Mouse (Mus musculus) midbrain, embryonic 10.5 days (tissue): ENCODE measurements around the gene Zcchc2. TPM values are rescaled to one million over a fixed set of nuclear protein-coding genes. Genes with fewer than 3 reads are reported as not detected.
A peak's percentile ranks its signal among the peaks of the same experiment; 100 is the strongest.

ENCODE experiments used
- DNase-seq: peaks from one replicate; pipeline ENCODE4 v3.0.0-alpha.2; 2017; ENCODE audit warnings: low spot score
- H3K27ac ChIP-seq: fragments of 300-500 bp; sonication (generic); replicated peaks from 2 replicates; pipeline ENCODE4 v1.5.1; 2016; ENCODE audit warnings: mild to moderate bottlenecking
- H3K27me3 ChIP-seq: fragments of 300-500 bp; sonication (generic); 2 replicates; pipeline ENCODE4 v1.6.1; 2016; ENCODE audit warnings: low read depth, mild to moderate bottlenecking; ENCODE audit not compliant: poor library complexity, severe bottlenecking
- H3K36me3 ChIP-seq: fragments of 300-500 bp; sonication (generic); 2 replicates; pipeline ENCODE4 v1.6.1; 2016; ENCODE audit warnings: mild to moderate bottlenecking, moderate library complexity
- H3K4me1 ChIP-seq: fragments of 300-500 bp; sonication (generic); 2 replicates; pipeline ENCODE4 v1.6.1; 2016
- H3K4me3 ChIP-seq: fragments of 300-500 bp; sonication (generic); 2 replicates; pipeline ENCODE4 v1.5.1; 2016; ENCODE audit warnings: mild to moderate bottlenecking, moderate library complexity
- H3K9me3 ChIP-seq: fragments of 300-500 bp; sonication (generic); replicated peaks from 2 replicates; pipeline ENCODE4 v1.6.1; 2016; ENCODE audit warnings: mild to moderate bottlenecking
- WGBS: fragments of 180-500 bp; shearing (Covaris S2); methylation state at CpG from one replicate; pipeline ENCODE4 v1.1.7; 2016; 5-methylcytosine and 5-hydroxymethylcytosine counted together
- polyA plus RNA-seq: library from polyadenylated mRNA; unstranded; fragments of >200 nt; fragmentation: Nextera tagmentation; extraction: Ambion mirVana; gene quantifications from 2 replicates; pipeline ENCODE4 v1.2.1, GENCODE M21; 2016

The Zcchc2 gene
- polyA plus RNA-seq, 1 experiment from 2014 or later: 1.7 TPM

GRCm38 (mm10) chr1:106029769-106030168 lies 39.6 kb downstream of the Zcchc2 start:
- H3K4me3 ChIP-seq: no peak overlapping the region
- H3K27me3 ChIP-seq: no peaks in the 10 kb centered on the region
- peaks cover 3% of the 10 kb centered on the region for H3K4me1 ChIP-seq
- H3K27ac ChIP-seq: no peak overlapping the region
- peaks cover 48% of the 10 kb centered on the region for H3K36me3 ChIP-seq
- no peaks in the 10 kb centered on the region for H3K9me3 ChIP-seq
- no peak for DNase-seq
- WGBS: 96% methylated on average over 15 of the region's 15 CpGs

DNA sequence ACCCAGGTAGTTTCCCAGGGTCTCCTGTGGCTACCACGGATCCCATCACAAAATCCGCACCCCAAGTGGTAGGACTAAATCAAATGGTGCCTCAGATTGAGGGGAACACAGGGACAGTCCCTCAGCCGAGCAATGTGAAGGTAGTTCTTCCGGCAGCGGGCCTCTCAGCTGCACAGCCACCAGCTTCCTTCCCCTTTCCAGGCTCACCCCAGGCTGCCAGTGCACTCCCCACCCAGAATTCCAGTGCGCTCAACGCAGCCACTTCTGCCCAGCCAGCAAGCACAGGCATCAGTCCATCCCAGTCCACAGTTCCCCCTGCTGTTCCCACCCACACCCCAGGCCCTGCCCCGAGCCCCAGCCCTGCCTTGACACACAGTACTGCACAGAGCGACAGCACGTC lies 40.1 kb downstream of the Zcchc2 start:
- Histone ChIP-seq H3K27me3 (no peaks in the 10 kb centered on the region), H3K4me3 (no peak overlapping the region), H3K27ac (no peak overlapping the region), H3K9me3 (no peaks in the 10 kb centered on the region), H3K4me1 (peaks cover 9% of the 10 kb centered on the region), H3K36me3 (peaks cover 48% of the 10 kb centered on the region)
- DNase-seq: no peak
- WGBS: 92% methylated on average over 10 of the region's 10 CpGs

DNA sequence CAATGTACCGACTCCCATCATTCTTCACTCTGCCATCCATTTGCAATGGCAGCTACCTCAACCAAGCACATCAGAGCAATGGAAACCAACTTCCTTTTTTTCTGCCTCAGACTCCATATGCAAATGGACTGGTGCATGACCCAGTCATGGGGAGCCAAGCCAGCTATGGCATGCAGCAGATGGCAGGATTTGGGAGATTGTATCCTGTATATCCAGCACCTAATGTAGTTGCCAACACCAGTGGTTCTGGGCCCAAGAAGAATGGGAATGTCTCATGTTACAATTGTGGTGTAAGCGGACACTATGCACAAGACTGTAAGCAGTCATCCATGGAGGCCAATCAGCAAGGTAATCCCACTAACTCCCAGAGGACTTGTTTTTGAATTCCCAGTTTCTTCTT lies 40.7 kb downstream of the Zcchc2 start:
- Histone ChIP-seq H3K9me3 (no peaks in the 10 kb centered on the region), H3K27me3 (no peaks in the 10 kb centered on the region), H3K27ac (no peak overlapping the region), H3K4me1 (peaks cover 14% of the 10 kb centered on the region), H3K4me3 (no peak overlapping the region), H3K36me3 (peaks cover 48% of the 10 kb centered on the region)
- no peak for DNase-seq
- 88% methylated on average over 2 of the region's 2 CpGs for WGBS

DNA sequence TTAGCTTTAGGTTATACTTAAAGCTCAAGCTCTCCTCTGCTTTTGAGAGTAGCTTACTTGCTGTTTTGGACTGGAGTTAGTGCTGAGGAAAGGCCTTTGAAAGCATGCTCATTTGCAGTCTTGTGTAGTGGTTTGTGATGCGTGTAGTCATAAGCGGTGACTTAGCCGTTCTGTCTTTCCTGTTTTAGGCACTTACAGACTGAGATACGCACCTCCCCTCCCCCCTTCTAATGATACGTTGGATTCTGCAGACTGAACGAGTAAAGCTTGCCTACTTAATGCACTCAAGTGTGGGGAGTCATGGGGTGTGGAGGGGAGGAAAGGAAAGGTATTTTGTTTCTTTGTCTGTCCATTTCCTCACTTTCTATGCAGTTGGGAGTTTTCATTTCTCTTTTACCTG lies 41.7 kb downstream of the Zcchc2 start:
- peaks cover 45% of the 10 kb centered on the region for H3K36me3 ChIP-seq

DNA sequence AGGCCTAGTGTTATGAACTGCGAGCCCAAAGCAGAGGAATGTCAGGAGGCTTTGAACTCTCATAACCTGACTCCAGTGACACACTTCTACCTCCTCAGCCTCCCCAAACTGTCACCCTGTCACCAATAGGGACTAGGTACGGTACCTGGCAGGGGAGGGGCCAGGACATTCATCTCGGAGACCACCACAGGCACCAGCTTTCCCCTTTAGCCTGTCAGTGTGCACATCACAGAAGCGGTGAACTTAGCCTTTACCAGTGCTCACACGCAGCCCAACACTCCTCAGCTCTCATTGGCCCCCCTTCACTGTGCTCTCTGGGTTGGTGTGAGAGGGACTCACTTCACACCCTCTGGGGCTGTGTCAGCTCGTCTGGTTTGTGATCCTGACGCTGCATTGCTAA lies 44.6 kb downstream of the Zcchc2 start:
- no peaks in the 10 kb centered on the region for H3K9me3 ChIP-seq
- H3K36me3 ChIP-seq: peaks cover 25% of the 10 kb centered on the region
- H3K4me3 ChIP-seq: no peak overlapping the region
- H3K27ac ChIP-seq: no peak overlapping the region
- 78% methylated on average over 7 of the region's 7 CpGs for WGBS
- no peaks in the 10 kb centered on the region for H3K27me3 ChIP-seq
- H3K4me1 ChIP-seq: peaks cover 15% of the 10 kb centered on the region
- no peak for DNase-seq

More for the DNA sequence above, 41.7 kb downstream of the Zcchc2 start:
- WGBS: 76% methylated on average over 6 of the region's 6 CpGs
- no peak overlapping the region for H3K27ac ChIP-seq
- H3K9me3 ChIP-seq: no peaks in the 10 kb centered on the region
- H3K27me3 ChIP-seq: no peaks in the 10 kb centered on the region
- H3K4me1 ChIP-seq: peaks cover 15% of the 10 kb centered on the region
- no peak for DNase-seq
- no peak overlapping the region for H3K4me3 ChIP-seq

GRCm38 (mm10) chr1:106036861-106037599 lies 46.8 kb downstream of the Zcchc2 start:
- Histone ChIP-seq H3K9me3 (no peaks in the 10 kb centered on the region), H3K4me1 (peaks cover 15% of the 10 kb centered on the region), H3K4me3 (no peak overlapping the region), H3K27ac (no peak overlapping the region), H3K36me3 (0 out of 2 replicates have a peak, but pooled peaks cover 6% of the 10 kb centered on the region), H3K27me3 (no peaks in the 10 kb centered on the region)
- peak; percentile 71 for DNase-seq
- 65% methylated on average over 19 of the region's 19 CpGs for WGBS

- 93% methylated on average over 6 of the region's 6 CpGs for WGBS
- Histone ChIP-seq H3K9me3 (no peaks in the 10 kb centered on the region), H3K4me1 (peaks cover 15% of the 10 kb centered on the region), H3K36me3 (no peaks in the 10 kb centered on the region), H3K27ac (no peak overlapping the region), H3K4me3 (no peak overlapping the region), H3K27me3 (no peaks in the 10 kb centered on the region)
- no peak for DNase-seq
Observed at GRCm38 (mm10) chr1:106039326-106039725, 49.1 kb downstream of the Zcchc2 start.

- no peak for DNase-seq
- Histone ChIP-seq H3K27ac (no peak overlapping the region), H3K27me3 (no peaks in the 10 kb centered on the region), H3K4me1 (peaks cover 8% of the 10 kb centered on the region), H3K4me3 (no peak overlapping the region), H3K9me3 (no peaks in the 10 kb centered on the region), H3K36me3 (no peaks in the 10 kb centered on the region)
- 91% methylated on average over 4 of the region's 4 CpGs for WGBS
Observed at GRCm38 (mm10) chr1:106040271-106040670, 50.1 kb downstream of the Zcchc2 start.

GRCm38 (mm10) chr1:106042221-106042620 lies 52.0 kb downstream of the Zcchc2 start:
- 93% methylated on average over 9 of the region's 9 CpGs for WGBS
- DNase-seq: no peak
- H3K4me3 ChIP-seq: no peak overlapping the region

GRCm38 (mm10) chr1:106043053-106043820 lies 53.0 kb downstream of the Zcchc2 start:
- Histone ChIP-seq H3K4me1 (no peaks in the 10 kb centered on the region), H3K4me3 (no peak overlapping the region), H3K9me3 (no peaks in the 10 kb centered on the region), H3K27me3 (no peaks in the 10 kb centered on the region), H3K27ac (no peak overlapping the region), H3K36me3 (no peaks in the 10 kb centered on the region)
- DNase-seq: no peak
- 90% methylated on average over 4 of the region's 4 CpGs for WGBS

More at GRCm38 (mm10) chr1:106042221-106042620, 52.0 kb downstream of the Zcchc2 start:
- Histone ChIP-seq H3K4me1 (no peaks in the 10 kb centered on the region), H3K9me3 (no peaks in the 10 kb centered on the region), H3K27me3 (no peaks in the 10 kb centered on the region), H3K36me3 (no peaks in the 10 kb centered on the region), H3K27ac (no peak overlapping the region)

- H3K9me3 ChIP-seq: no peaks in the 10 kb centered on the region
- no peak for DNase-seq
- 95% methylated on average over 6 of the region's 6 CpGs for WGBS
Observed at GRCm38 (mm10) chr1:106049036-106049435, 58.8 kb downstream of the Zcchc2 start.

GRCm38 (mm10) chr1:106054978-106055377 lies 64.8 kb downstream of the Zcchc2 start:
- 82% methylated on average over 6 of the region's 6 CpGs for WGBS

More at GRCm38 (mm10) chr1:106049036-106049435, 58.8 kb downstream of the Zcchc2 start:
- Histone ChIP-seq H3K4me3 (no peak overlapping the region), H3K27me3 (no peaks in the 10 kb centered on the region), H3K27ac (no peak overlapping the region), H3K4me1 (no peaks in the 10 kb centered on the region), H3K36me3 (no peaks in the 10 kb centered on the region)

GRCm38 (mm10) chr1:106058355-106058754 lies 68.1 kb downstream of the Zcchc2 start:
- H3K4me1 ChIP-seq: peaks cover 13% of the 10 kb centered on the region
- H3K27me3 ChIP-seq: no peaks in the 10 kb centered on the region
- no peaks in the 10 kb centered on the region for H3K9me3 ChIP-seq
- DNase-seq: no peak
- WGBS: 71% methylated on average over 5 of the region's 5 CpGs
- H3K36me3 ChIP-seq: no peaks in the 10 kb centered on the region
- H3K27ac ChIP-seq: no peak overlapping the region
- H3K4me3 ChIP-seq: no peak overlapping the region

More at GRCm38 (mm10) chr1:106054978-106055377, 64.8 kb downstream of the Zcchc2 start:
- Histone ChIP-seq H3K27ac (no peak overlapping the region), H3K27me3 (no peaks in the 10 kb centered on the region), H3K4me3 (no peak overlapping the region), H3K4me1 (no peaks in the 10 kb centered on the region), H3K9me3 (no peaks in the 10 kb centered on the region), H3K36me3 (no peaks in the 10 kb centered on the region)
- DNase-seq: no peak
